Mouse (Mus musculus): ENCODE data around the gene Nptx1.

The Nptx1 gene

GRCm38 (mm10) chr11:119555170-119555569, 7.6 kb upstream of the Nptx1 start:
- no peaks in the 10 kb centered on the region for H3K36me3 ChIP-seq (ENCODE audit: insufficient read depth, low read length)
- peaks cover 74% of the 10 kb centered on the region for H3K27me3 ChIP-seq (ENCODE audit: insufficient read depth, low read length)
- H3K9me3 ChIP-seq (ENCODE audit: low read length), result no peaks in the 10 kb centered on the region
- no peak overlapping the region for H3K4me3 ChIP-seq (replicated peaks; ENCODE audit: low read length)
- H3K4me1 ChIP-seq (replicated peaks; ENCODE audit: low read depth, low read length), result peaks cover 33% of the 10 kb centered on the region
- TF ChIP-seq POU5F1 (IDR thresholded peaks at IDR 0.05; ENCODE audit: borderline replicate concordance, low read length) (no peak), CTCF (conservative IDR thresholded peaks at IDR 0.05; ENCODE audit: low read length) (no peak), NANOG (IDR thresholded peaks at IDR 0.05; ENCODE audit: borderline replicate concordance, low read length) (no peak)

GRCm38 (mm10) chr11:119554706-119555105, 7.2 kb upstream of the Nptx1 start:
- Histone ChIP-seq H3K4me1 (replicated peaks; ENCODE audit: low read depth, low read length) (peaks cover 33% of the 10 kb centered on the region), H3K36me3 (ENCODE audit: insufficient read depth, low read length) (no peaks in the 10 kb centered on the region), H3K9me3 (ENCODE audit: low read length) (no peaks in the 10 kb centered on the region), H3K4me3 (replicated peaks; ENCODE audit: low read length) (no peak overlapping the region), H3K27me3 (ENCODE audit: insufficient read depth, low read length) (peaks cover 76% of the 10 kb centered on the region)
- TF ChIP-seq POU5F1 (IDR thresholded peaks at IDR 0.05; ENCODE audit: borderline replicate concordance, low read length) (no peak), CTCF (conservative IDR thresholded peaks at IDR 0.05; ENCODE audit: low read length) (no peak), NANOG (IDR thresholded peaks at IDR 0.05; ENCODE audit: borderline replicate concordance, low read length) (no peak)

GRCm38 (mm10) chr11:119552902-119553802, 5.6 kb upstream of the Nptx1 start:
- Histone ChIP-seq H3K27me3 (ENCODE audit: insufficient read depth, low read length) (peaks cover 89% of the 10 kb centered on the region), H3K9me3 (ENCODE audit: low read length) (no peaks in the 10 kb centered on the region), H3K36me3 (ENCODE audit: insufficient read depth, low read length) (no peaks in the 10 kb centered on the region), H3K4me1 (replicated peaks; ENCODE audit: low read depth, low read length) (peaks cover 33% of the 10 kb centered on the region), H3K4me3 (replicated peaks; ENCODE audit: low read length) (no peak overlapping the region)
- TF ChIP-seq CTCF (conservative IDR thresholded peaks at IDR 0.05; ENCODE audit: low read length) (no peak), POU5F1 (IDR thresholded peaks at IDR 0.05; ENCODE audit: borderline replicate concordance, low read length) (no peak), NANOG (IDR thresholded peaks at IDR 0.05; ENCODE audit: borderline replicate concordance, low read length) (no peak)

DNA sequence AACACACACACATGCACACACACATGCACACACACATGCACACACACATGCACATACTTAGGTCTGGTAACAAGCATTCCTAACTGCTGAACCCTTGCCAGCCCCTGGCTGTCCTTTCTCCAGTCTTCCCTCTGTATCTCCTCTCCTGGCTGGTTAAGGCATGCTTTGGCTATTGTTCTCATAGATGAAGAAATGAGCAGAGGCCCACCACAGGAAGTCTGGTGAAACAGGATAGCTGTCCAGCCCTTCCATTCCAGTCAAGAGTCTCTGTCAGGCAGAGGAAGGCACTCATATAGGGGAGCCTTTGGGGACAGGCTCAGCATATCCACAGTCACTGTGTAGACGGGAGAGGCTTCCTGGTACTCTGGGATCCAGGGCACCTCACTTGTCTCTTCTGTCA, 4.7 kb upstream of the Nptx1 start:
- no peaks in the 10 kb centered on the region for H3K36me3 ChIP-seq (ENCODE audit: insufficient read depth, low read length)
- no peaks in the 10 kb centered on the region for H3K9me3 ChIP-seq (ENCODE audit: low read length)
- H3K4me3 ChIP-seq (replicated peaks; ENCODE audit: low read length), result no peak overlapping the region
- TF ChIP-seq NANOG (IDR thresholded peaks at IDR 0.05; ENCODE audit: borderline replicate concordance, low read length) (no peak), CTCF (conservative IDR thresholded peaks at IDR 0.05; ENCODE audit: low read length) (no peak), POU5F1 (IDR thresholded peaks at IDR 0.05; ENCODE audit: borderline replicate concordance, low read length) (no peak)
- peaks cover 96% of the 10 kb centered on the region for H3K27me3 ChIP-seq (ENCODE audit: insufficient read depth, low read length)
- H3K4me1 ChIP-seq (replicated peaks; ENCODE audit: low read depth, low read length), result peaks cover 28% of the 10 kb centered on the region

DNA sequence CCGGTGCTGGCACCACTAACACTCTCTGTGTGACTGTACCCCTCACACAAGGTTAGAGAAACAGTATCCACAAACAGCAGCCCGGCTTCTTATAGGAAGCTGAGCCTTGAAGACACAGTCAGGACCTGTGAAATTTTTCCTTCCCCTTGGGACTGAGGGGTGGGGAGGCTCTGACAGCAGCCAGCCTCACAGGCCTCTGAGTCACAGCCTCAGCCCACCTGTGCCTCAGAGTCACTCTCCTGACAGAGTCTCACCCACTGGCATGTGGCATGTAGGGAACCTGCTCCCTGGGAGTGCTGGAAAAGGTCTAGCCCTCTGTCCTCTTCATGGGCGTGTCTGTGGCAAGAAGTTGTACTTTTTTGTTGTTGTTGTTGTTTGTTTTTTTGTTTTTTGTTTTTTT, 3.9 kb upstream of the Nptx1 start:
- no peak for TF ChIP-seq NANOG (IDR thresholded peaks at IDR 0.05; ENCODE audit: borderline replicate concordance, low read length)
- TF ChIP-seq POU5F1 (IDR thresholded peaks at IDR 0.05; ENCODE audit: borderline replicate concordance, low read length), result no peak
- no peak for TF ChIP-seq CTCF (conservative IDR thresholded peaks at IDR 0.05; ENCODE audit: low read length)
- H3K36me3 ChIP-seq (ENCODE audit: insufficient read depth, low read length), result no peaks in the 10 kb centered on the region
- H3K9me3 ChIP-seq (ENCODE audit: low read length), result no peaks in the 10 kb centered on the region

GRCm38 (mm10) chr11:119550546-119551335, 3.2 kb upstream of the Nptx1 start:
- TF ChIP-seq NANOG (IDR thresholded peaks at IDR 0.05; ENCODE audit: borderline replicate concordance, low read length) (no peak), POU5F1 (IDR thresholded peaks at IDR 0.05; ENCODE audit: borderline replicate concordance, low read length) (no peak), CTCF (conservative IDR thresholded peaks at IDR 0.05; ENCODE audit: low read length) (no peak)
- H3K27me3 ChIP-seq (ENCODE audit: insufficient read depth, low read length), result peaks cover 96% of the 10 kb centered on the region
- H3K4me3 ChIP-seq (replicated peaks; ENCODE audit: low read length), result no peak overlapping the region
- H3K36me3 ChIP-seq (ENCODE audit: insufficient read depth, low read length), result no peaks in the 10 kb centered on the region
- H3K4me1 ChIP-seq (replicated peaks; ENCODE audit: low read depth, low read length), result peaks cover 36% of the 10 kb centered on the region
- no peaks in the 10 kb centered on the region for H3K9me3 ChIP-seq (ENCODE audit: low read length)

More for the DNA sequence above, 3.9 kb upstream of the Nptx1 start:
- Histone ChIP-seq H3K27me3 (ENCODE audit: insufficient read depth, low read length) (peaks cover 96% of the 10 kb centered on the region), H3K4me3 (replicated peaks; ENCODE audit: low read length) (no peak overlapping the region), H3K4me1 (replicated peaks; ENCODE audit: low read depth, low read length) (peaks cover 30% of the 10 kb centered on the region)

DNA sequence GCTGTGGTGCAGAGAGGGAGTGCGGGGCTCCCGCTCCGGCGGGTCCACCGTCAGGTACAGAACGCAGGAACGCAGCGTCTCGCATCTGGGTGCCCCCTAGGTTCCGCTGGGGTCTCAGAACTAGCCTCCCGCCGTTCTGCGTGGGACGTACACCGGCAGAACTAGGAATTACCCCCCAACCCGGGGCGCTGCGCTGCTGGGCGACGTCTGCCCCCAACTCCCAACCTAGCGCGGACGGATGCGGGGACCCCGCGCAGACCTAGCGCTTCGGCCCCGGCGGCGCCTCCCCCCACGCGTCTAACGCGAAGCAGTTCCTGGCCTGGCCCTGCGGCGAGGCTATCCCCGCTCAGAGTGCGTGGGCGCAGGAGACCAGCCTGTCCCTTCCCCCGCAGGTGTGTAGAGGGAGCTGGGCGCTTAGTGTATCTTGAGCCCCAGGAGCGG, 1.8 kb upstream of the Nptx1 start:
- no peaks in the 10 kb centered on the region for H3K36me3 ChIP-seq (ENCODE audit: insufficient read depth, low read length)
- peak overlapping the region; percentile 77 for H3K4me3 ChIP-seq (replicated peaks; ENCODE audit: low read length)
- TF ChIP-seq POU5F1 (IDR thresholded peaks at IDR 0.05; ENCODE audit: borderline replicate concordance, low read length), result no peak
- TF ChIP-seq NANOG (IDR thresholded peaks at IDR 0.05; ENCODE audit: borderline replicate concordance, low read length), result no peak
- no peak for TF ChIP-seq CTCF (conservative IDR thresholded peaks at IDR 0.05; ENCODE audit: low read length)
- H3K27me3 ChIP-seq (ENCODE audit: insufficient read depth, low read length), result peaks cover 99% of the 10 kb centered on the region
- H3K4me1 ChIP-seq (replicated peaks; ENCODE audit: low read depth, low read length), result peaks cover 41% of the 10 kb centered on the region
- H3K9me3 ChIP-seq (ENCODE audit: low read length), result no peaks in the 10 kb centered on the region

- no peaks in the 10 kb centered on the region for H3K36me3 ChIP-seq (ENCODE audit: insufficient read depth, low read length)
- no peaks in the 10 kb centered on the region for H3K9me3 ChIP-seq (ENCODE audit: low read length)
- peaks cover 98% of the 10 kb centered on the region for H3K27me3 ChIP-seq (ENCODE audit: insufficient read depth, low read length)
- H3K4me3 ChIP-seq (replicated peaks; ENCODE audit: low read length), result peak overlapping the region; percentile 77
- TF ChIP-seq POU5F1 (IDR thresholded peaks at IDR 0.05; ENCODE audit: borderline replicate concordance, low read length) (no peak), CTCF (conservative IDR thresholded peaks at IDR 0.05; ENCODE audit: low read length) (no peak), NANOG (IDR thresholded peaks at IDR 0.05; ENCODE audit: borderline replicate concordance, low read length) (no peak)
- peaks cover 43% of the 10 kb centered on the region for H3K4me1 ChIP-seq (replicated peaks; ENCODE audit: low read depth, low read length)
These were observed 1.3 kb upstream of the Nptx1 start for GRCm38 (mm10) chr11:119548741-119549370.

Measured in E14TG2a.4 (cell line).